Mouse (Mus musculus): ENCODE results near the gene CK137956. TPM values are rescaled to one million over a fixed set of nuclear protein-coding genes. Genes with fewer than 3 reads are reported as not detected.
A peak's percentile ranks its signal among the peaks of the same experiment; 100 is the strongest.

Gene CK137956
- total RNA-seq, 2 experiments from 2014 or later: not detected

- no peak for TF ChIP-seq CTCF (IDR thresholded peaks at IDR 0.05)
- intact Hi-C loops (cut with DNase I): no loop called here
- no peak for DNase-seq
- Histone ChIP-seq H3K4me3 (no peak overlapping the region), H3K27ac (no peak overlapping the region)
Observed at GRCm38 (mm10) chr4:127984426-127984825, 13.7 kb upstream of the CK137956 start.

- H3K4me3 ChIP-seq: no peak overlapping the region
- intact Hi-C loops (cut with DNase I): no loop called here
- H3K27ac ChIP-seq: no peak overlapping the region
- DNase-seq: no peak
- TF ChIP-seq CTCF (IDR thresholded peaks at IDR 0.05): no peak
Observed at GRCm38 (mm10) chr4:127981125-127981524, 10.4 kb upstream of the CK137956 start.

- no peak for DNase-seq
- no peak overlapping the region for H3K27ac ChIP-seq
- intact Hi-C loops (cut with DNase I): no loop called here
- no peak overlapping the region for H3K4me3 ChIP-seq
- TF ChIP-seq CTCF (IDR thresholded peaks at IDR 0.05): no peak
Observed at GRCm38 (mm10) chr4:127972976-127973375, 2.2 kb upstream of the CK137956 start.

- no peak overlapping the region for H3K4me3 ChIP-seq
- intact Hi-C loops (cut with DNase I): no loop called here
- no peak overlapping the region for H3K27ac ChIP-seq
- DNase-seq: no peak
- TF ChIP-seq CTCF (IDR thresholded peaks at IDR 0.05): peak; percentile 23; the same call in 1 of the 2 replicates
Observed at GRCm38 (mm10) chr4:127970018-127970421, 731 bp downstream of the CK137956 start.

GRCm38 (mm10) chr4:127969101-127969500 lies 1.6 kb downstream of the CK137956 start:
- DNase-seq: no peak
- Histone ChIP-seq H3K27ac (no peak overlapping the region), H3K4me3 (no peak overlapping the region)
- intact Hi-C loops (cut with DNase I): no loop called here
- no peak for TF ChIP-seq CTCF (IDR thresholded peaks at IDR 0.05)

- no peak overlapping the region for H3K4me3 ChIP-seq
- TF ChIP-seq CTCF (IDR thresholded peaks at IDR 0.05): no peak
- H3K27ac ChIP-seq: no peak overlapping the region
- DNase-seq: no peak
- intact Hi-C loops (cut with DNase I): no loop called here
Observed at GRCm38 (mm10) chr4:127953006-127953710, 17.6 kb downstream of the CK137956 start.

GRCm38 (mm10) chr4:127947696-127948095 lies 23.1 kb downstream of the CK137956 start:
- no peak overlapping the region for H3K4me3 ChIP-seq
- DNase-seq: no peak
- no peak for TF ChIP-seq CTCF (IDR thresholded peaks at IDR 0.05)
- intact Hi-C loops (cut with DNase I): no loop called here
- no peak overlapping the region for H3K27ac ChIP-seq

- Histone ChIP-seq H3K4me3 (no peak overlapping the region), H3K27ac (no peak overlapping the region)
- no peak for DNase-seq
- TF ChIP-seq CTCF (IDR thresholded peaks at IDR 0.05): no peak
- intact Hi-C loops (cut with DNase I): no loop called here
Observed at GRCm38 (mm10) chr4:127937474-127937873, 33.3 kb downstream of the CK137956 start.

GRCm38 (mm10) chr4:127935369-127935768 lies 35.4 kb downstream of the CK137956 start:
- intact Hi-C loops (cut with DNase I): no loop called here
- Histone ChIP-seq H3K27ac (no peak overlapping the region), H3K4me3 (no peak overlapping the region)
- DNase-seq: no peak
- TF ChIP-seq CTCF (IDR thresholded peaks at IDR 0.05): peak; percentile 73

GRCm38 (mm10) chr4:127913551-127913950 lies 57.2 kb downstream of the CK137956 start:
- no peak for DNase-seq
- intact Hi-C loops (cut with DNase I): no loop called here
- no peak for TF ChIP-seq CTCF (IDR thresholded peaks at IDR 0.05)
- H3K4me3 ChIP-seq: no peak overlapping the region
- H3K27ac ChIP-seq: no peak overlapping the region

- intact Hi-C loops (cut with DNase I): no loop called here
- Histone ChIP-seq H3K27ac (no peak overlapping the region), H3K4me3 (no peak overlapping the region)
- no peak for DNase-seq
- no peak for TF ChIP-seq CTCF (IDR thresholded peaks at IDR 0.05)
Observed at GRCm38 (mm10) chr4:127907151-127907550, 63.6 kb downstream of the CK137956 start.

- Histone ChIP-seq H3K27ac (no peak overlapping the region), H3K4me3 (no peak overlapping the region)
- intact Hi-C loops (cut with DNase I): no loop called here
- no peak for DNase-seq
- TF ChIP-seq CTCF (IDR thresholded peaks at IDR 0.05): no peak
Observed at GRCm38 (mm10) chr4:127903954-127904353, 66.8 kb downstream of the CK137956 start.

- intact Hi-C loops (cut with DNase I): no loop called here
- no peak for DNase-seq
- Histone ChIP-seq H3K27ac (no peak overlapping the region), H3K4me3 (no peak overlapping the region)
- TF ChIP-seq CTCF (IDR thresholded peaks at IDR 0.05): no peak
Observed at GRCm38 (mm10) chr4:127900893-127901456, 69.8 kb downstream of the CK137956 start.

GRCm38 (mm10) chr4:127889071-127889470 lies 81.7 kb downstream of the CK137956 start:
- Histone ChIP-seq H3K27ac (no peak overlapping the region), H3K4me3 (no peak overlapping the region)
- TF ChIP-seq CTCF (IDR thresholded peaks at IDR 0.05): no peak
- intact Hi-C loops (cut with DNase I): no loop called here
- peak; percentile 17 for DNase-seq

All from gastrocnemius, adult 2 months (tissue).